12 mouse cellular contexts compared by ENCODE assay signal in the genomic region with DNA sequence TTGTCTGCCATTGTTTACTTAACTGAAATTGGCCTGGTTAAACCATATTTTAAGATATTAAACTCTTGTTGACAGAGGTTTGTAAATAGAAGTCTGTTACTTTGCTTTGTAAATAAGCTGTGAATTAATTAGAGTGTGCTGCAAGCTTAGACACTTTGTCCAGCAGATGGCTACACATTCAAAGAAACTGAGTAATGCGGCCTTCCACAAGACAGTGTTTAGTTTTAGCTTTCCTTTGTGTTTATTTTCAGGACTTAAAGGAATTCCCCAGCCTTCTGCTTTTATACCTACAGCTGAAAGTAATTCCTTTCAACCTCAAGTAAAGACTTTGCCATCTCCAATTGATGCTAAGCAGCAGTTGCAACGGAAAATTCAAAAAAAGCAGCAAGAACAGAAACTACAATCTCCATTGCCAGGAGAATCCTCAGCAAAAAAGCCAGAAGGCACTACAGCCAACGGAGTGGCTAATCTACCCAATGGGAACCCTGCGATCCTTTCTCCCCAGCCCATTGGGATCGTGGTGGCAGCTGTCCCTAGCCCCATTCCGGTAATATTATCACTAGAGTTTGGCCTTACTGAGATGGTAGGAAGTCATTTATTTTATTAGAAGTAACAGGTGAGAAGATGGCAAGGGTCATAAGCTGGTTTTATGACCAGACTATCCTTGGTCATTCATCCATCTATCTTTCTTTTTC. TPM values are rescaled to one million over a fixed set of nuclear protein-coding genes. Genes with fewer than 3 reads are reported as not detected.
DNase-seq lines count a peak whose midpoint lies in the region; ATAC-seq and TF ChIP-seq lines count a peak whose summit lies in the region.
"Had no signal": no experiment of that assay in that cellular context is flagged by ENCODE, and none has a peak within 500 bp of the region (broad histone marks: within the 10 kb centered on the region; RNA-seq: fewer than 3 reads in every experiment).

No protein-coding gene starts in this region.

- WGBS in lung, adult 2 months: 59% methylated on average over 6 of the region's 6 CpGs
- WGBS in stomach, embryonic 16.5 days: 55% methylated on average over 6 of the region's 6 CpGs
- WGBS in kidney, embryonic 16.5 days: 87% methylated on average over 6 of the region's 6 CpGs

- TF ChIP-seq POLR2A in lung, adult 2 months (IDR thresholded peaks at IDR 0.05; ENCODE audit: borderline replicate concordance, extremely low read depth, low read depth, low read length): no peak

- no peak overlapping the region for H3K9ac ChIP-seq in stomach, embryonic 16.5 days (ENCODE audit: low read length)
- H3K9ac ChIP-seq in kidney, embryonic 16.5 days (replicated peaks; ENCODE audit: low read length): no peak overlapping the region
- H3K9ac ChIP-seq: limb, embryonic 15.5 days had no signal

- no peaks in the 10 kb centered on the region for H3K27me3 ChIP-seq in stomach, embryonic 16.5 days (ENCODE audit: control insufficient read depth, insufficient read depth, low read length)
- no peaks in the 10 kb centered on the region for H3K27me3 ChIP-seq in kidney, embryonic 16.5 days (ENCODE audit: insufficient read depth, low read length)
- H3K27me3 ChIP-seq: limb, embryonic 15.5 days had no signal

- no peak; the same call in 1 of the 2 replicates for ATAC-seq in stomach, embryonic 16.5 days (ENCODE audit: insufficient read depth, low FRiP score)
- ATAC-seq in kidney, embryonic 16.5 days (ENCODE audit: low FRiP score, low TSS enrichment): no peak

- H3K4me1 ChIP-seq in lung, adult 2 months (ENCODE audit: control insufficient read depth, insufficient read depth, low read length): no peaks in the 10 kb centered on the region
- H3K4me1 ChIP-seq in stomach, embryonic 16.5 days (ENCODE audit: control insufficient read depth, insufficient read depth, low read length): 0 out of 2 replicates have a peak, but pooled peaks cover 3% of the 10 kb centered on the region
- no peaks in the 10 kb centered on the region for H3K4me1 ChIP-seq in kidney, embryonic 16.5 days (ENCODE audit: insufficient read depth, low read length)
- H3K4me1 ChIP-seq: limb, embryonic 15.5 days had no signal

- no peaks in the 10 kb centered on the region for H3K9me3 ChIP-seq in stomach, embryonic 16.5 days (replicated peaks; ENCODE audit: control insufficient read depth, low read length)
- H3K9me3 ChIP-seq in kidney, embryonic 16.5 days (ENCODE audit: low read length): no peaks in the 10 kb centered on the region
- H3K9me3 ChIP-seq: limb, embryonic 15.5 days had no signal

- H3K4me2 ChIP-seq in stomach, embryonic 16.5 days (ENCODE audit: low read depth, low read length): no peak overlapping the region
- no peak overlapping the region for H3K4me2 ChIP-seq in kidney, embryonic 16.5 days (replicated peaks; ENCODE audit: low read depth, low read length)
- H3K4me2 ChIP-seq: limb, embryonic 15.5 days had no signal

- no peak overlapping the region for H3K4me3 ChIP-seq in lung, adult 2 months (replicated peaks; ENCODE audit: extremely low read depth, low read depth, low read length)
- no peak overlapping the region for H3K4me3 ChIP-seq in stomach, embryonic 16.5 days (replicated peaks; ENCODE audit: low read length)
- H3K4me3 ChIP-seq in kidney, embryonic 16.5 days (ENCODE audit: low read length): no peak overlapping the region
- H3K4me3 ChIP-seq: limb, embryonic 15.5 days; myocyte had no signal

- no peak for TF ChIP-seq CTCF in lung, adult 2 months (IDR thresholded peaks at IDR 0.05; ENCODE audit: insufficient read depth, low read length)

- H3K27ac ChIP-seq in stomach, embryonic 16.5 days (ENCODE audit: low read length): 0 out of 2 replicates have a peak overlapping the region, but pooled peaks have one; percentile 57
- no peak overlapping the region for H3K27ac ChIP-seq in kidney, embryonic 16.5 days (ENCODE audit: low read length)
- H3K27ac ChIP-seq: limb, embryonic 15.5 days had no signal

- DNase-seq in gastrocnemius, postnatal 25 days: peak; percentile 34
- DNase-seq in gastrocnemius, adult 18-20 months (ENCODE audit: low spot score): no peak
- DNase-seq in lung, postnatal 10 days: peak; percentile 31
- DNase-seq in lung, adult 2 months: no peak
- peak; percentile 12 for DNase-seq in forelimb bud, embryonic 11.5 days (ENCODE audit: low read depth, low spot score)
- no peak for DNase-seq in kidney, adult 9 months
- DNase-seq: right cerebral cortex, postnatal 14 days; thymus, postnatal 4 days had no signal

- no peaks in the 10 kb centered on the region for H3K36me3 ChIP-seq in stomach, embryonic 16.5 days (ENCODE audit: control insufficient read depth, insufficient read depth, low read length)
- peaks cover 40% of the 10 kb centered on the region for H3K36me3 ChIP-seq in kidney, embryonic 16.5 days (ENCODE audit: insufficient read depth, low read length)

RNA-seq across cellular contexts. Expression of a gene that starts 47.2 kb away (rescaled TPM):
- total RNA-seq in gastrocnemius, postnatal 25 days (2021): 100 to 1,000 TPM; 238 to 268 TPM
- 100 to 1,000 TPM; 266 to 284 TPM for total RNA-seq in gastrocnemius, adult 18-20 months (2021)
- polyA plus RNA-seq in lung, adult 2 months (2012; rRNA removed): 98.5 and 165 TPM in 2 replicates
- 548 TPM in 2 replicates for polyA plus RNA-seq in stomach, embryonic 16.5 days (2015; fragmentation: Nextera tagmentation; extraction: Ambion mirVana)
- 652 and 684 TPM in 2 replicates for polyA plus RNA-seq in kidney, embryonic 16.5 days (2015; fragmentation: Nextera tagmentation; extraction: Ambion mirVana)

Comparison
In these comparisons a context has a peak if more than half of its experiments do, and no peak if none do; other contexts are left out.
1. DNase-seq: peak in gastrocnemius, postnatal 25 days (single experiment), lung, postnatal 10 days (single experiment) and forelimb bud, embryonic 11.5 days (single experiment); none in gastrocnemius, adult 18-20 months (single experiment), lung, adult 2 months (single experiment) and kidney, adult 9 months (single experiment).